Mouse (Mus musculus): ENCODE measurements around the gene Myo18a. TPM values are rescaled to one million over a fixed set of nuclear protein-coding genes. Genes with fewer than 3 reads are reported as not detected.
A peak's percentile ranks its signal among the peaks of the same experiment; 100 is the strongest.
"Not testable (repeated sequence)": the region's sequence is repeated elsewhere in the genome, so short reads cannot be mapped to it uniquely, and the experiment has no call there.

The Myo18a gene
- 100 to 1,000 TPM; 133 to 174 (median 147) TPM for total RNA-seq (2022)

DNA sequence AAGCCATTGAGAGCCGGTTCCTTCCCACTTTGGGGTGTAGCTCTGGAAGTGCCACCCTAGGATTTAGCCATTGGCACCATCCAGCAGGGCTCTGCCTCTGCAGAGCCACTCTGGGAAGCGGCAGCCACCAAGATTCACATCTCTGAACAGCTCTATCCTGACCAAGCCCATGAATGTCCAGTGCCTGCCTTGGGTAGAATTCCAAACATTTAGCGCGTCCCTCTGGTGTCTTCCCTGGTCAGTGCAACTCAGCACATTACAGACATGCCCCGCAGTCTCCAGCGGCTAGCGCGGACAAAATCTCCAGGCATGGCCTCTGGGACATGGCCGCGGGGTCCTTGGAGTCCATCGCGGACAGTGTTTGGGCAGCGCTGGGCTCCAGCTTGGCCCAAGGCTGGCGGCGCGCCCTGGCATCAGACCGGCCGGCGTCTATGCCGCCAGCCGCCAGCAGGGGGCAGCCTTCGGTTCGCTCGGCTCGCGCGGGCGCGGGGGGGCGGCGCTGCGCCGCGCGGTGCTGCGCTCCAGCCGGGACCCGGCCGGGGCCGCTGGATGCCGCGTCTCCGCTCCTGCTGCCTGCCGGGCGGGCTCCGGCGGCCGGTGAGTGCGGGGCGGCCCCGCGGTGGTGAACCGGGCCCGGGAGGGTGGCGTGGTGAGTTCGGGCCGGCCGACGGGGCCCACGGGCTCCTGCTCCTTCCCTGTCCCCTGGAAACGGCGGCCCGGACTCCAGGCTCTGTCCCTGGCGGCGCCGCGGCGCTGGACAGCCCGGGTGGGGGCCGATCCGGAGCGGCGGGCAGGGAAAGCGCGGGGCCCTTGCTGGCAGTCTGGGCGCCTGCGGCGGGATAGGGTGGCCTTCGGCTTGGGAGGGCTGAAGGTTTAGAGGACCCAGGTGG lies at the start of gene Myo18a:
Gene Myo18a, plus strand, starts transcription at position 464 of the 890 bp plus-strand sequence.
- peak; percentile 59 to 64 for DNase-seq (ENCODE audit: low spot score in 2 of 2)

DNA sequence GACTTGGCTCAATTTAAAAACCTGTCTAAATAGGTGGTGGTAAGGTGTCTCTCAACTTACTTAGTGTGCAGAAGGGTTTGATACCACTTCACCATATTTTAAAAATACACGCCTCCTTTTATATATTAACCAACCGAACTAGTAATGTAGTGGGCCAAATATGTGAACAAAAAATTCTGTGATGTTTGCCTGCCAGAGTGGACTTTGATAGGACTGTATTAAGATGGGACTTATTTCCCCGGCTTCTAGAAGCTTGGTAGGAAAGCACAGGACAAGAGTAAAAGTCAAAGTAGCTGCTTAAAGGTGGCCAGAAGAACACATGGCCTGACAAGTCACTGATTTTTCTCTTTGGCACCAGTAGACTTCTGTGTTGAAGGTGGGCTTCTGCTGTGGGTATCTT lies 49.3 kb upstream of the Myo18a start:
- DNase-seq (ENCODE audit: low spot score in 2 of 2), result no peak

DNA sequence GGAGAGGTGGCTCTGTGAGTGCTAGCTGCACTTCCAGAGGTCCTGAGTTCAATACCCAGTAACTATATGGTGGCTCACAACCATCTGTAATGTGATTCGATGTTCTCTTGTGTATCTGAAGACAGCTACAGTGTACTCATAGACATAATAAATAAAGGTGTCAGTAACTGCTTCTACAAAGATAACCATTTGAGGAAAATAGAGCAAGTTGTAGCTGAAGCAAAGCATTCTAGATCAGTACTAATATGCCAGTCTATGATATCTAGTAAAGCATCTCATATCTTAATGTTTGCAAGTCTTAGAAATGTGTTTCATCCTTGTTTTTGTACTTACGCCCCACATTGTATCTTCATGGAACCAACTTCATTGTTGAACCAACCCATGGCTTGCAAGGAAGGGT lies 44.0 kb upstream of the Myo18a start:
- no peak for DNase-seq (ENCODE audit: low spot score in 2 of 2)

DNA sequence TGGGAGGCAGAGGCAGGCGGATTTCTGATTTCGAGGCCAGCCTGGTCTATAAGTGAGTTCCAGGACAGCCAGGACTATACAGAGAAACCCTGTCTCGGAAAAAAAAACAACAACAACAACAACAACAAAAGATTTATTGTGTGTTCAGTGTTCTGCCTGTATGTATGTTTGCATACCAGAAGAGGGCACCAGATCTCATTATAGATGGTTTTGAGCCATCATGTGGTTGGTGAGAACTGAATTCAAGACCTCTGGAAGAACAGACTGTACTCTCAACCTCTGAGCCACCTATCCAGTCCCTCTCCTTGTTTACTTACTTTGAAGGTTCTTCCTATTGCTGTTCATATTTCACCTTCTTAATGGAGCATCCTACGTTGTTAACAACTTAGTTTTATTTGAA lies 41.7 kb upstream of the Myo18a start:
- DNase-seq (ENCODE audit: low spot score in 2 of 2), result no peak

DNA sequence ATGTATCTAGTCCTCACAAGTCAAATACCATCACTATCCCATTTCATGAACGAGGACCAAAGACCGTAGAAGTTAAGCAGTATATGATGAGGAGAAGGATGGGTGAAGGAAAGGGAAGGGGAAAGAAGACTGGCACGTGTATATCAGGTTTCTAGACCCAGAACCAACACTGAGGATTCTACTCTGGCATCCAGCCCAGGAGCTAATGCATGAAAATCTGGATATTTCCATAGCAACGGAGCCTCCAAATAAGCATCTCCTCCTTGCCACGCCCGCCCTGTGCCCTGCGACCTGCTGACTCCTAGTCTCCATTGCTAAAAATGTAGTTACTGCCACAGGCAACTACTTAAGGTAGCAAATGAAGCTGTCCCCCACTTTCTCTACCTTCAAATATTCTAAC lies 38.3 kb upstream of the Myo18a start:
- DNase-seq (ENCODE audit: low spot score in 2 of 2), result no peak

DNA sequence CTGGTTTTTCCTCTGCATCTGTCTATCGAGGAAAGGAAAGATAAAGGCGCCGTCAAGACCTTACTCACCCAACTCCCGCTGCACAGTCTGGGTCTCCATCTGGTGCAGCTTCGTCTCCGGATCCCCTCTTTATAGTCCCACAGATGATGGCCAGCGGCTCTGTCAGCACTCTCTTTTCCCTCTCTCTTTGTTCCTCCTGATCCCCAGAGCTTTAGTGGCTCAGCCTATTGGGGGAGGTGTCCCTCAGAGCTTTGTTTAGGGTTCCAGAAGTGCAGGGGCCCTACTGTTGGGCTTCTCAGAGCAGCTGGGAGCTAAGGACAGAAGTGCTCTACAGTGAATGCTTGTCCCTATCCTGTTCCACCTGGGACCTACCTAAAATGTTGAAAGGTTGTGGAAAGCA lies 37.9 kb upstream of the Myo18a start, which contains the start of gene Cryba1:
Gene Cryba1, minus strand, starts transcription at position 101 of the 400 bp plus-strand sequence.
- DNase-seq (ENCODE audit: low spot score in 2 of 2), result no peak

DNA sequence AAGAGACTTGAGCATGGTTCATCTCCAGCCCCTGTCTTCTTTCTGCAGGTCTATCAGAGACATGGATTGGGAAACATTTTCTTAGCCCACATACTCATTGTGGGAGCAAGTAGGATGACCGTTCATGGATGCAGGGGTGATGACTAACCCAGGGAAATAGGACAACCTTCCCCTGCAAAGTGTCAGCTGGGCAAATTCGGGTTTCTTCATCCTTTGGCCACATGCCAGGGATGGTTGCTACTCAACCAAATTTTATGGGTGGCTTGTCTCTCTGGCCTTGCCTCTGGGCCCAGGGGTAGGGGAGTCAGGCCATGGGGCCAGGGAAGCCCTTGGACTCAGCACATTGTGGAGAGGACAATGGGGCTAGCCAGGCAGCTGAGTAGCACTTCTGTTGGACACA lies 34.5 kb upstream of the Myo18a start:
- no peak for DNase-seq (ENCODE audit: low spot score in 2 of 2)

DNA sequence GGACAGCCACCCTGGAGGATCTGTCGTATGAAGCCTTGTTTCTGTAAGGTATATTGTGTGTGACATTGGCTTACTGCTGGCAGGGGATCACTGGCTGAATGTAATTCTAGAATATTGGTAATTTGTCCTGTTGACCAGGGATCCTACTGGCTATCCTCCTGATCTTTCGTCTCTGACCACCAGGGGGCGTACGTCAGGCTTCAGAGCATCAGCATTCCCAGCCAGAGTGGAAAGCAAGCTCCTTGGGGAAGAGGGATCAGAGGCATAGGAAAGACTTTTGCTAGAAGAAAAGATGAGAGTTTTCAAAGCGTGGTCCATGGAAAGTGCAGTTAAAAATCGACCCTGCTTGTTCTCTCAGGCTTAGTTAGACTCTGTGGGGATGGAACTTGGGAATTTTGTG lies 25.8 kb upstream of the Myo18a start:
- peak; percentile 60 to 62 for DNase-seq (ENCODE audit: low spot score in 2 of 2)

DNA sequence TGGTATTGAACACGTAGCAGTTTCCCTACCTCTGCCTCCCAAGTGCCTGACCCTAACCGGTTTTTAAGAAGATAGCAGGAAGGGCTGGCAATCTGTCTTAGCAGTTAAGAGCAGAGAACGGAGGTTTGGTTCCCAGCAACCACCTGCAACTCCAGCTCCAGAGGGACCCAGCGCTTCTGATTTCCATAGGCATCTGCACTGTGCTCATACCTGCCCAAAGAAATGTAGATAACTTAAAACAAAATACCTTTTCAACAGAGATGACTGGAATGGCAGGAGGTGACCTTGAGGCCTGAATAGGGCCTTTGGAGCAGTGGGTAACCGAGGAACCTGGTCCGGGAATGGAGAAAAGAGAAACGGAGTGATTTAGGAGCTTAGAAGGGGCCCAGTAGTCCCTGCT lies 24.5 kb upstream of the Myo18a start:
- no peak for DNase-seq (ENCODE audit: low spot score in 2 of 2)

DNA sequence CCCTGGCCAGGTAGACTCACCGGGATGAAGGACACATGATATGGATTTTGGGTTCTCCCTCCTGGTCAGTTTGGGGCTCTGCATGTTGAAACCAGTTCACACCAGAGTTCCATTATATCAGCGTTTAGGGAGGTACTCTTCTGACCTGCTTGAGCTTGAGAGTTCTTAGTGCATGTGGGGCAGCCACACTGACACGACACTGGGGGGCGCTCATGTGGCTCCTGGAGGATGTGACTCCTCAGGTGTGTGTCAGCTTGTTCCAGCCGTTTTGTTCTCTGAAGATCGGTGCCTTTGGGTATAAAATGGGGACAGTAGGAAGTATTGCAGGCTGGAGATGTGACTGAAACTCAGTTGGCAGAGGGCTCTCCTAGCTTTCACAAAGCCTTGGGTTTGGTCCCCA lies 19.1 kb upstream of the Myo18a start:
- no peak for DNase-seq (ENCODE audit: low spot score in 2 of 2)

DNA sequence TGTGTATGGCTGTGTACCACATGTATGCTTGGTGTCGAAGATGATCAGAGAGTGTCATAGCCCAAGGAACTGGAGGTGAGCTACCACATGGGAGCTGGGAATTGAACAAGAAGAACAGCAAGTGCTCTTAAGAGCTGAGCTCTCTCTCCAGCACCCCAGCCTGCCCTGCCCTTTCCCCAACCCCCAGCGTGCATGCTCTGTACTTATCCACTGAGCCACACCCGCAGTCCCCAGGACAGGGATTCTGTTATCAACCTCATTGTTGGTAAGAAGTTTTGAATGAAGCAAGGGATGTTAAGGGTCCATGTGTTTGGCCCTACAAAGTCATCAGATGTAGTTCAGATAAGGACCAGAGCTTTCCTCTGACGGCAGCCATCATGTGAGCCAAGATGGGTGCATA lies 16.4 kb upstream of the Myo18a start:
- DNase-seq (ENCODE audit: low spot score in 2 of 2), result no peak

DNA sequence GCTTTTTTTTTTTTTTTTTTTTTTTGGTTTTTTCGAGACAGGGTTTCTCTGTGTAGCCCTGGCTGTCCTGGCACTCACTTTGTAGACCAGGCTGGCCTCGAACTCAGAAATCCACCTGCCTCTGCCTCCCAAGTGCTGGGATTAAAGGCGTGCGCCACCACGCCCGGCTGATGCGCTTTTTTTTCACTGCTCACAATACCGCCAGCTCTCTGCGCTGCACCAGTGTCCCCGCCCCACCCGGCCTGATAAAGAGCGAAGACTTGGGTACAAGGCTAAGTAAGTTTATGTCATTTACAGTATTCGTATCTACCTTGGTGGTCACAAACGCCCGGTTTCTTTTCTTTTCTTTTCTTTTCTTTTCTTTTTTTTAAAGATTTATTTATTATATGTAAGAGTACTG lies 15.9 kb upstream of the Myo18a start:
- not testable (repeated sequence) for DNase-seq (ENCODE audit: low spot score in 2 of 2)

DNA sequence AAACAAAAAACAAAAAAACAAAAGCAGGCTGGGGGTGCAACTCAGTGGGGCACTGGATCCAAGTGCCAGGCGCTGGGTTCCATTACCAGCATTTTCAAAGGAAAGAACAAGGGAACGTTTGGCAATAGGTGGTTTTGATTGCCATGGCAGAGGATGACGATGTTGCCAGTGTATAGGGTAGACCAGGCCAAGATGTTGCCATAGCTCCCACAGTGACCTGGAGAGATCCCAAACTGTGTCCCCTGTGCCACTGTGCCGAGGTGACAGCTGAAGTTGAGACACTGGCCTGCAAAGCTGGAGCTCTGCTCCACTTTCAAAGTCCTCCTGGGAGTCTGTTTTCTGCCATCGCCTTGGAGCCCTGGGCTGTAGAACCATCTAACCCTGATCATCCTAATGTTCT lies 14.1 kb upstream of the Myo18a start:
- no peak for DNase-seq (ENCODE audit: low spot score in 2 of 2)

DNA sequence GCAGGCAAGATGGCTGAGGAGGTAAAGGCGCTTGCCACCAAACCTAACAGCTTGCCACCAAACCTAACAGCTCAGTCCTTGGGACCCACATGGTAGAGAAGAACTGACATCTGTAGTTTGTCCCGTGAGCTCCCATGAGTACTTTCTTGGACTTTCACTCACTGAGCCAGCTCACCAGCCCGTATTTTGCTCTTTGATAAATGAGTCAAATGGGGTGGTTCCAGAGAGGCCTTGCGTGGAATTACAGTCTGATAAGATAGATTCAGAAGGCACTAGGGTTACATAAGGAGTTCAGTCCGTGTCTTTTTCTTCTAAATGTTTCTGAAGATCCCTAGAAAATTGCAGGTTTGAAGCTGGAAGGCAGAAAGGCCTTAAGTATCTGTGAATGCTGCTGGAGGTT lies 10.5 kb upstream of the Myo18a start:
- no peak for DNase-seq (ENCODE audit: low spot score in 2 of 2)

DNA sequence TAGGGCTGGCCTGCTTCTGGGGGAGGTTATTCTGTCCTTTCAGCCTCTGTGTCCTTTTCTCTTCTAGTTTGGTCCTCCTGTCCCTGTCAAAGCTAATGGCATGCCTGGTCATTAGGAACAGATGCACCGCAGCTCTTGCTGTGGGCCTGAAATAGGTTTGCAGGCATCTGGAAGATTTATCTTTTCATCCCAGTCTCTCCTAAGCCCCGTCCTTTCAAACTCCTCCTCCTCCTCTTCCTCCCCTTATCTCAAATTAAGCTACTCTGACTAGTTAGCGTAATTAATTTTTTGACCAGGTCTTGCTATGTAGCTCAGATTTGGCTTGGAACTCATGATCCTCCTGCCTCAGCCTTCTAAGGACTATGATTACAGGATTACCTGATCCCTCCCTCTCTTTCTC lies 9.6 kb upstream of the Myo18a start:
- DNase-seq (ENCODE audit: low spot score in 2 of 2), result no peak

DNA sequence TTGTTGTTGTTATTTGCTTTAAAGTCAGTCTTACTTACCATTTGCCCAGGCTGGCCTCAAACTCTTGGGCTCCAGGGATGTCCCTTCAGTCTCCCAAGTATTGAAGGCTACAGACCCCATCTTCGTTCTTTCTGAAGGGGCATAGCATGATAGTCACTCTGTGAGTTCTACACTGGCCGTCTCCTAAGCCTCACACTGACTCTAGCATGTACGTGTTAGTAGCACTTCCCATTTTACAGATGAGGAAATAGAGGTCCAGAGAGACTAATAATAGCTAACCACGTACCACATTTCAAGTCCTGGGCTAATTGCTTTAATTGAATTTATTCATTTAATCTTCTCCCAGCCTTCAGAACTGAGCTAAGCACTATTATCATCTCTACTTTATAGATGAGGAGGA lies 3.0 kb upstream of the Myo18a start:
- DNase-seq (ENCODE audit: low spot score in 2 of 2), result no peak

DNA sequence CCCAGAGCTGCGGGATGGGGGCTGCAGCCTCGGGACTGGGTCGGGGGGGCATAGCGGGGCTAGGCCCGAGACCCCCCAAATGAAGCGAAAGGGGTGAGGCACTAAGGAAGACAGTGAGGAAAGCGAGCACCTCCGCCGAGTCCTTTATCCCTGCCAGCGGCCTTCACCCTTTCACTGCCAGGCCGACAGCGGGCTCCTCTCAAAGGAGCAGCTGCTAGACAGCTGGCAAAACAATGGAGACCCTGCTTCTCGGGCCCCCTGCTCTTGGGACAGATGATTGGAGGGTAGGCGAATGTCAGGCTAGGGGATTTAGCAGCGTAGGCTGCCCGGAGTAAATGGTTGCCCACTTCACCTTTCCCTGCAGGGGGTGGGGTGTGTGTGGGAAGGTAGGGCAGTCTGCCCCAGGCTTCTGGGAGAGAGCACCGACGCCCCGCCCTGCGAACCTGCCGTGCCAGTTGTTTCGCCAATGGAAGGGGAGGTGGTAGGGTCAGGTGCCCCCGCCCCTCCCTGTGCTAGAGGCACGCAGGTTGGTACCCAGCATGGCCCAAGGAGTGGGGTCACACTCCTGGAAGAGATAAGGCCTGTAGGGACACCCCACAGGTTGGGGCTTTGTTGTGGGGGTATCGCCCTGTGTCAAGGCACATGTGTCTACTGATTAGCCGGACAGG lies 761 bp downstream of the Myo18a start:
- peak; percentile 39 to 59 for DNase-seq (ENCODE audit: low spot score in 2 of 2)

DNA sequence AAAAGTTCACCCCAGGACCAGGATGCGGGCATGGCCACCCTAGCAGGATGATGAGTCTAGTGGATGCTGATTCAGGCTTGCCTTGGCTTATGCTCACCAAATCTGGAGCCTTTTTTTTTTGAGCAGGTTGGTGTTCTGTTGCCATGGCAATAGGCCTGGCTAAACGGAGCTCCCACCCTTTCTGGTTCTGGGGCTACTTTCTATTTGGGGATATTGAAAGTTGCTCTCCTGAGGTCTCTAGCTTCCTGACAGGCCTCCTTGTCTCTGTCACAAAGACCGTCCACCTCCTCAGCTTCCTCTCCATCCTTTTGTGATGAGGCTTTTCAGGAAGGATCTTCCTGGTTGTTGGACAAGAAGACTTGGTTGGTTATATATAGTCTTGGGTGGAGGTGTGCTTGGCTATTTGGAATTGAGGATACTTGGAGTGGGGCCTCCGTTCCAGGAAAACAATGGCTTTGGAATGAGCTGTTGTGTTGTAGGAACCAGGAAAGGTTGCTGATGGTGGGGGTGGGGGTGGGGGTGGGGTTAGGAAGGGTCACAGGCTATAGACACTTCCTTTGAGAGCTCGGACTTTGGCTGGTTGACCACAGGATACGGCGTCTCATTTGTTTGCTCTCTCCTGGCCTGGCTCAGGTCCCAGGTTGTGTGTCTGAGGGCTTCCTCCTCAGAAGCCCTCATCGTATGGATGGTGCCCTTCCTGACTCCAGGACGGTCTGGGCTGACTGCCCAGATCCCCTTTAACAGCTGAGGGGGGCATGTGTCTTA lies 1.8 kb downstream of the Myo18a start:
- peak; percentile 25 to 59 for DNase-seq (ENCODE audit: low spot score in 2 of 2)

DNA sequence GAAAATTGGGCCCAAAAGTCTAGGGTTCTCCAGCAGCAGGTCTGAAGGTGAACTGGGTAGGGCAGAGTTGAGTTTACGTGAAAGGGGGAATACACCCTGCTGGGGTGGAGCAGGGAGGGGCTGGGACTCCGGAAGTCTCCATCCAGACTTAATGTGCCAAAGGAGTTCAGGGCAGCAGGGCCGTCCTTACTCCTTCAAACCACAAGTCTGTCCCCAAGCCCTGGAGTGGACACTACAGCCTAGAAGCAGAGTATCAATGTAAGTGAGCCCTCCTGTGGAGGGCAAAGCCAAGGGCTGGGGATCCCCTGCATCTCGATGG lies 2.4 kb downstream of the Myo18a start:
- DNase-seq (ENCODE audit: low spot score in 2 of 2), result no peak

DNA sequence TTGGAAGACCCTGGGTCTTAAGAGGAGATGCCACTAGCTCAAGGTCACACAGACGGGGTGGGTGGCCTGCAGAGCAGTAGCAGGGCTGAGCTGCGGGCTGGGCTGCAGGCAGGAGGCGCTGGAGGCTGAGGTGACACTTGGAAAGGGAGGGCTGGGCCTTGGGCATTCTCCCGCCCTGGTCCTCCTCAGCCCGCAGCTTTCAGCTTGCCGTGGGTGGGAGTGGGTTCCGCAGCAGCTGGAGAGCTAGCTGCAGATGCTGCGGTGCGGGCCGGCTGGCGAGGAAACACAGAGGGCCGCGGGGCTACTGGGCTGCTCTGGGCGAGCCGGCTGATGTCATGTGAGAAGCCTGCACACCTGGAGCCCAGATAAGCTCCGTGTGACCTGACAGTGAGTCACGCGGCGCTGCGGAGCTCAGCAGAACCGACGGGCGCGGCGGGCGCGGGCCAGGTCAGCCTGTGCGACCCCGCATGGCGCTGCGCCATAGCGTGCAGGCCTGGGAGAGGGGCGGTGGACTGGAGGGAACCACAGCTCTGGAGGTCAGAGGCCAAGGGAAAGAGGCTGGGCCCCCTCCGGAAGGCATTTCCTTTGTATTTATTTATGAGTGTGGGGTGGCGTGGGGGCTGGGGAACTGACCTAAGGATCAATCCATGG lies 3.4 kb downstream of the Myo18a start:
- DNase-seq (ENCODE audit: low spot score in 2 of 2), result peak; percentile 44 to 66

DNA sequence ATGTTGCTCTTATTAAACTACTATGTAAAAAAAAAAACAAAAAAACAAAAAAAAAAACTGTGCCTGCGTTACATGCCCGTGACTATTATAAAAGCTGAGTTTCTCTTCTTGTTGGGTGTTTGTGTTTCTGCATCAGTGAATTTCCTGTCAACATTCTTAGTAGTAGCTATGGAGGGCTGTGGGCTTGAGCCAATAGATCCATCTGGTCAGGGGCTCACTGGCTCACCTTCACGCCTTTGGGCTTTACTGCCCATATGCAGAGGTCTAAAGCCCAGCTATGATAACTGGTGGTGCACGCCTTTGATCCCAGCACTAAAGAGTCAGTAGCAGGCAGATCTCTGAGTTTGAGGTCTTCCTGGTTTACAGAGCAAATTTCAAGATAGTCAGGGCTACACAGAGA lies 6.5 kb downstream of the Myo18a start:
- DNase-seq (ENCODE audit: low spot score in 2 of 2), result no peak

DNA sequence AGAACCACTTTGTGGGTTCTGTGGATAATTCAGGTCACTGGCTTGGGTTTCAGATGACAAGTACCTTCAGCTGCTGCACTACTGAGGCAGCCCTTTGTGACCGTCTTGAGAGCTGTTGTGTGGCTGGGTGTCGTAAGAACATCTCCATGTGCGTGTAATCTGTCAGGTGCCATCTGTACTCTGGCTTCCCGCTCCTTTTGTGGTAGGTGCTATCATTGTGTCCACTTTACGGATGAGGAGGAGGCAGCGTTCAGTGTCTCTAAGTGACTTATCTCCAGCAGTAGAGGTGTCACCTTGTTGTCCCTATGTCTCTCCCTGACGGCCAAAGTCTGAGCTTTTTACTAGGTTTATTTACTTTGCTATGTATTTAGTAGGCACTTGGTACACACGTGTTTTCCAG lies 7.3 kb downstream of the Myo18a start:
- DNase-seq (ENCODE audit: low spot score in 2 of 2), result no peak
